Mouse (Mus musculus) liver, postnatal 0 days (tissue): ENCODE measurements around the gene Tex21. TPM values are rescaled to one million over a fixed set of nuclear protein-coding genes. Genes with fewer than 3 reads are reported as not detected.

Experiments used
- ATAC-seq: fragments of 200-750 bp; cut with Nextera tagmentation; 2 replicates; pipeline ENCODE4 v1.8.0; 2017; ENCODE audit warnings: mild to moderate bottlenecking, moderate library complexity
- DNase-seq: peaks from one replicate; pipeline ENCODE4 v3.0.0-alpha.2; 2016
- H3K27ac ChIP-seq: fragments of 300-500 bp; sonication (generic); 2 replicates; pipeline ENCODE4 v1.5.1; 2014; ENCODE audit warnings: antibody characterized with exemption, moderate library complexity, mild to moderate bottlenecking, low read depth
- H3K27me3 ChIP-seq: fragments of 300-500 bp; sonication (generic); 2 replicates; pipeline ENCODE4 v1.6.1; 2014; ENCODE audit warnings: low read length, control low read depth, mixed read lengths; ENCODE audit not compliant: insufficient read depth
- H3K36me3 ChIP-seq: fragments of 300-500 bp; sonication (generic); replicated peaks from 2 replicates; pipeline ENCODE4 v1.6.1; 2014; ENCODE audit warnings: mild to moderate bottlenecking, control low read depth, low read length, moderate library complexity, mixed read lengths; ENCODE audit not compliant: insufficient read depth
- H3K4me1 ChIP-seq: fragments of 300-500 bp; sonication (generic); 2 replicates; pipeline ENCODE4 v1.6.1; 2014; ENCODE audit warnings: antibody characterized with exemption, mild to moderate bottlenecking, control low read depth; ENCODE audit not compliant: insufficient read depth
- H3K4me2 ChIP-seq: fragments of 300-500 bp; sonication (generic); 2 replicates; pipeline ENCODE4 v1.6.1; 2014; ENCODE audit warnings: low read depth, mild to moderate bottlenecking, low read length, moderate library complexity, mixed read lengths
- H3K4me3 ChIP-seq: fragments of 300-500 bp; sonication (generic); 2 replicates; pipeline ENCODE4 v1.5.1; 2014; ENCODE audit warnings: low read depth, low read length
- H3K9ac ChIP-seq: fragments of 300-500 bp; sonication (generic); replicated peaks from 2 replicates; pipeline ENCODE4 v1.6.1; 2014; ENCODE audit warnings: mild to moderate bottlenecking, moderate library complexity
- H3K9me3 ChIP-seq: fragments of 300-500 bp; sonication (generic); 2 replicates; pipeline ENCODE4 v1.6.1; 2016; ENCODE audit warnings: mild to moderate bottlenecking, control low read depth, low read length, mixed read lengths
- CTCF ChIP-seq: sonication (generic); IDR thresholded peaks from 2 replicates; pipeline ENCODE4 v1.5.1; 2016; ENCODE audit warnings: antibody characterized with exemption, low read depth
- EP300 ChIP-seq: IDR thresholded peaks from 2 replicates; pipeline ENCODE4 v1.6.1; 2016; ENCODE audit warnings: antibody characterized with exemption, low read depth, mild to moderate bottlenecking
- WGBS: fragments of 180-500 bp; shearing (Covaris S2); extraction: QIAGEN DNeasy Blood & Tissue Kit; methylation state at CpG from one replicate; pipeline ENCODE4 v1.1.7; 2014; ENCODE audit not compliant: insufficient replicate concordance; 5-methylcytosine and 5-hydroxymethylcytosine counted together
- polyA plus RNA-seq: library from polyadenylated mRNA; unstranded; fragments of >200 nt; fragmentation: Nextera tagmentation; extraction: Ambion mirVana; gene quantifications from 2 replicates; pipeline ENCODE4 v1.2.1, GENCODE M21; 2015

Gene Tex21
- 0.08 TPM in 1 of 2 replicates, not detected in the other for polyA plus RNA-seq

- Histone ChIP-seq H3K27ac (no peak within 1 kb of the TSS), H3K27me3 (no peaks in the 10 kb centered on the region), H3K4me3 (no peak within 1 kb of the TSS), H3K4me1 (no peaks in the 10 kb centered on the region), H3K9ac (no peak within 1 kb of the TSS), H3K36me3 (no peaks in the 10 kb centered on the region), H3K4me2 (no peak within 1 kb of the TSS), H3K9me3 (no peaks in the 10 kb centered on the region)
- DNase-seq (no peak), ATAC-seq (no peak)
- TF ChIP-seq CTCF, result no peak
- no peak for TF ChIP-seq EP300
- 81% methylated on average over 6 of the region's 6 CpGs for WGBS
Measured at GRCm38 (mm10) chr12:76246646-76247045, at the start of gene Tex21. Gene Tex21, minus strand, starts transcription at chr12:76246746.

GRCm38 (mm10) chr12:76293192-76293591 is 46.6 kb upstream of the Tex21 start:
- H3K4me1 ChIP-seq, result no peaks in the 10 kb centered on the region
- no peak overlapping the region for H3K4me2 ChIP-seq
- 63% methylated on average over 7 of the region's 7 CpGs for WGBS
- H3K36me3 ChIP-seq, result peaks cover 73% of the 10 kb centered on the region
- no peak overlapping the region for H3K4me3 ChIP-seq
- peak; percentile 75 for DNase-seq
- ATAC-seq, result peak; percentile 32; the same call in 1 of the 2 replicates
- H3K9me3 ChIP-seq, result no peaks in the 10 kb centered on the region
- no peak overlapping the region for H3K27ac ChIP-seq
- TF ChIP-seq EP300 (no peak), CTCF (peak; percentile 84)
- no peak overlapping the region for H3K9ac ChIP-seq
- H3K27me3 ChIP-seq, result no peaks in the 10 kb centered on the region

- peak overlapping the region; percentile 48; the same call in 1 of the 2 replicates for H3K27ac ChIP-seq
- H3K4me1 ChIP-seq, result no peaks in the 10 kb centered on the region
- H3K9me3 ChIP-seq, result no peaks in the 10 kb centered on the region
- WGBS, result 88% methylated on average over 2 of the region's 2 CpGs
- no peak for DNase-seq
- TF ChIP-seq CTCF, result peak; percentile 54
- no peak for TF ChIP-seq EP300
- H3K4me2 ChIP-seq, result no peak overlapping the region
- H3K36me3 ChIP-seq, result peaks cover 70% of the 10 kb centered on the region
- no peak for ATAC-seq
- H3K27me3 ChIP-seq, result no peaks in the 10 kb centered on the region
- H3K4me3 ChIP-seq, result no peak overlapping the region
- H3K9ac ChIP-seq, result no peak overlapping the region
Measured at GRCm38 (mm10) chr12:76290271-76290670, 43.7 kb upstream of the Tex21 start.

GRCm38 (mm10) chr12:76289428-76289827 is 42.9 kb upstream of the Tex21 start:
- H3K36me3 ChIP-seq, result peaks cover 66% of the 10 kb centered on the region
- peak; percentile 92 for ATAC-seq
- WGBS, result 81% methylated on average over 12 of the region's 12 CpGs

GRCm38 (mm10) chr12:76288494-76288893 is 41.9 kb upstream of the Tex21 start:
- ATAC-seq, result no peak
- Histone ChIP-seq H3K27me3 (no peaks in the 10 kb centered on the region), H3K4me3 (no peak overlapping the region), H3K9me3 (no peaks in the 10 kb centered on the region), H3K4me2 (no peak overlapping the region), H3K4me1 (no peaks in the 10 kb centered on the region), H3K9ac (no peak overlapping the region), H3K27ac (peak overlapping the region; percentile 81; the same call in 1 of the 2 replicates), H3K36me3 (peaks cover 64% of the 10 kb centered on the region)
- no peak for TF ChIP-seq CTCF
- TF ChIP-seq EP300, result no peak
- no peak for DNase-seq
- WGBS, result 77% methylated on average over 5 of the region's 5 CpGs

More at GRCm38 (mm10) chr12:76289428-76289827, 42.9 kb upstream of the Tex21 start:
- Histone ChIP-seq H3K27ac (peak overlapping the region; percentile 81), H3K4me2 (no peak overlapping the region), H3K27me3 (no peaks in the 10 kb centered on the region), H3K4me1 (no peaks in the 10 kb centered on the region), H3K4me3 (no peak overlapping the region), H3K9ac (no peak overlapping the region), H3K9me3 (no peaks in the 10 kb centered on the region)
- TF ChIP-seq EP300 (no peak), CTCF (no peak)
- DNase-seq, result peak; percentile 44

- Histone ChIP-seq H3K4me1 (no peaks in the 10 kb centered on the region), H3K27ac (no peak overlapping the region), H3K9ac (no peak overlapping the region), H3K4me2 (no peak overlapping the region), H3K36me3 (peaks cover 65% of the 10 kb centered on the region), H3K9me3 (no peaks in the 10 kb centered on the region), H3K4me3 (no peak overlapping the region), H3K27me3 (no peaks in the 10 kb centered on the region)
- TF ChIP-seq CTCF (no peak), EP300 (no peak)
- DNase-seq (no peak), ATAC-seq (no peak)
- WGBS, result 89% methylated on average over 8 of the region's 8 CpGs
Measured at GRCm38 (mm10) chr12:76287986-76288385, 41.4 kb upstream of the Tex21 start.

GRCm38 (mm10) chr12:76285418-76285817 is 38.9 kb upstream of the Tex21 start:
- Histone ChIP-seq H3K4me1 (no peaks in the 10 kb centered on the region), H3K36me3 (peaks cover 62% of the 10 kb centered on the region), H3K9ac (no peak overlapping the region), H3K27me3 (no peaks in the 10 kb centered on the region), H3K4me3 (no peak overlapping the region), H3K9me3 (no peaks in the 10 kb centered on the region), H3K27ac (no peak overlapping the region), H3K4me2 (no peak overlapping the region)
- 88% methylated on average over 6 of the region's 6 CpGs for WGBS
- ATAC-seq (no peak), DNase-seq (no peak)
- TF ChIP-seq CTCF (no peak), EP300 (no peak)
